Mouse (Mus musculus) right cerebral cortex, postnatal 14 days (tissue): Measurements from ENCODE around the gene Marcksl1.

Experiments
- DNase-seq: peaks from one replicate; pipeline ENCODE4 v3.0.0; 2022

Marcksl1 gene

GRCm38 (mm10) chr4:129558321-129558955 is 45.1 kb downstream of the Marcksl1 start:
- DNase-seq: no peak

GRCm38 (mm10) chr4:129561184-129561583 is 47.8 kb downstream of the Marcksl1 start:
- no peak for DNase-seq

GRCm38 (mm10) chr4:129563718-129564117 is 50.3 kb downstream of the Marcksl1 start:
- DNase-seq: no peak

- no peak for DNase-seq
Measured at GRCm38 (mm10) chr4:129565139-129565538, 51.8 kb downstream of the Marcksl1 start.
